Mouse (Mus musculus) midbrain, embryonic 12.5 days (tissue): Measurements from ENCODE around the gene Paxip1. TPM values are rescaled to one million over a fixed set of nuclear protein-coding genes. Genes with fewer than 3 reads are reported as not detected.

Source experiments
- ATAC-seq: fragments of 200-750 bp; cut with Nextera tagmentation; 2 replicates; pipeline ENCODE4 v1.8.0; 2017; ENCODE audit warnings: low read depth, moderate TSS enrichment, moderate library complexity; ENCODE audit not compliant: low FRiP score
- H3K27ac ChIP-seq: fragments of 300-500 bp; sonication (generic); replicated peaks from 2 replicates; pipeline ENCODE4 v1.5.1; 2016; ENCODE audit warnings: mild to moderate bottlenecking
- H3K27me3 ChIP-seq: fragments of 300-500 bp; sonication (generic); 2 replicates; pipeline ENCODE4 v1.6.1; 2016; ENCODE audit warnings: mild to moderate bottlenecking
- H3K36me3 ChIP-seq: fragments of 300-500 bp; sonication (generic); 2 replicates; pipeline ENCODE4 v1.6.1; 2016
- H3K4me1 ChIP-seq: fragments of 300-500 bp; sonication (generic); 2 replicates; pipeline ENCODE4 v1.6.1; 2016
- H3K4me2 ChIP-seq: fragments of 300-500 bp; sonication (generic); replicated peaks from 2 replicates; pipeline ENCODE4 v1.6.1; 2016; ENCODE audit warnings: mild to moderate bottlenecking, moderate library complexity
- H3K4me3 ChIP-seq: fragments of 300-500 bp; sonication (generic); 2 replicates; pipeline ENCODE4 v1.5.1; 2016; ENCODE audit warnings: mild to moderate bottlenecking
- H3K9ac ChIP-seq: fragments of 300-500 bp; sonication (generic); replicated peaks from 2 replicates; pipeline ENCODE4 v1.6.1; 2016; ENCODE audit warnings: mild to moderate bottlenecking, moderate library complexity
- H3K9me3 ChIP-seq: fragments of 300-500 bp; sonication (generic); 2 replicates; pipeline ENCODE4 v1.6.1; 2016; ENCODE audit warnings: mild to moderate bottlenecking
- WGBS: fragments of 180-500 bp; shearing (Covaris S2); methylation state at CpG from one replicate; pipeline ENCODE4 v1.1.7; 2016; 5-methylcytosine and 5-hydroxymethylcytosine counted together
- polyA plus RNA-seq: library from polyadenylated mRNA; unstranded; fragments of >200 nt; fragmentation: Nextera tagmentation; extraction: Ambion mirVana; gene quantifications from 2 replicates; pipeline ENCODE4 v1.2.1, GENCODE M21; 2016

The Paxip1 gene
- polyA plus RNA-seq, 1 experiment from 2014 or later = 42.2 TPM

DNA sequence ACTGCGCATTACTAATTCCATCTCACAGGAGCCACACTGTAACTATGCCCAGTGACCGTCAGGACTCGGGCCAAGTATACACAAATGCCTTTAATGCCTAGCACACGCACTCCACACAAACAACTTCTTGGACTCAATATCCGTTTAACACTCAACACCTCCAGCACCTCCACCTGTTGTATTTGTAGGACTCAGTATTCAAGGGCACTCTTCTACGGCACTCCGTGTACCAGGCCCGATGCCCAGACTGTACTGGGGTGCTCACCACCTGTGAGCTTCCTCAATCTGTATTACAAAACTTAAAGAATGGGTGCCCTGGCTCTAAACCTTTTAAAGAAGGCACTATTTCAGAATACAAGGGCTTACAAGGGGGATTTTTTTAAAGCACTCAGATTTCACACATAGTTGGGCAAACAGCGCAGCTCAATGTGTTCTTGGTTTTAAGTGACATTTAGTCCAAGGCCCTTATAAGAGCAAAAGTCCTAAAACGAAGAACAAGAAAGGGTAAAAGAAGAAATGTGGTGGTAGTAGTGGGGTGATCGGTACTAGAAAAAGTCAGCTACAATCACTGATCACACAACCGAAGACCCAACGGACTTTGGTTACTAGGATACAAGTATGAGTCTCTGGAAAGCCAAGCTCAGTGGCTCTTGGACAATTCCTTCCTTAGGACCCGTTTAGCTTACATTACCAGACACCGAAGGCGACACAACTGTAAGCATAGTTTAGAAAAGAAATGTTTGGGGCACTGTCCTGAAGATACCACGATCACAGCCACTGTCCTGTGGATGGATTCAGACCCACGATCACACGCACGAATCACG lies 1.2 kb downstream of the Paxip1 start:
- ATAC-seq = no peak
- Histone ChIP-seq H3K36me3 (peaks cover 36% of the 10 kb centered on the region), H3K4me1 (peaks cover 23% of the 10 kb centered on the region), H3K27me3 (no peaks in the 10 kb centered on the region), H3K27ac (peak overlapping the region; percentile 93; the same call in 1 of the 2 replicates), H3K4me3 (peak overlapping the region; percentile 82), H3K9me3 (no peaks in the 10 kb centered on the region), H3K4me2 (peak overlapping the region; percentile 72), H3K9ac (peak overlapping the region; percentile 87)
- WGBS = 32% methylated on average over 21 of the region's 21 CpGs

DNA sequence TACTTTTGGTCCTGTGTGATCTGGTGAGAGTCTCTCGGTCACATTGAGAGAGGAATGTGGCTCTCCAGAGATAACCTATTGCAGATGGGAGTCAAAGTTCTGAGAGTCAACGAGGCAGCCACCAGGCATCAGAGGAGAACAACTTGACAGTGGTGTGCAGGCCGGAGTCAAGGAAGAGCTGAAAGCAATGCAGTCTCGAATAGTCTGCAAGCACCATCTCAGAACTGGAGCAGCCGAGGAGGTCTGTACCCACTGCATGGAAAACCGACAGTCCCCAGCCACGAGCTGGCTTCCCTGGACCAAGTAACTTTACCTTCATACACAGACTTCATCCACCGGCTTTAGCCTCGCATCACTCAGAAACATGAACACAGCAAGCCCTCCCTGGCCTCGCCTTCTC lies 1.9 kb downstream of the Paxip1 start:
- H3K27ac ChIP-seq = 0 out of 2 replicates have a peak overlapping the region, but pooled peaks have one; percentile 4
- 79% methylated on average over 10 of the region's 10 CpGs for WGBS
- H3K4me2 ChIP-seq = peak overlapping the region; percentile 72
- H3K27me3 ChIP-seq = no peaks in the 10 kb centered on the region
- H3K4me3 ChIP-seq = peak overlapping the region; percentile 82
- H3K4me1 ChIP-seq = peaks cover 23% of the 10 kb centered on the region
- H3K36me3 ChIP-seq = peaks cover 43% of the 10 kb centered on the region
- no peak for ATAC-seq
- H3K9ac ChIP-seq = peak overlapping the region; percentile 87
- H3K9me3 ChIP-seq = no peaks in the 10 kb centered on the region

DNA sequence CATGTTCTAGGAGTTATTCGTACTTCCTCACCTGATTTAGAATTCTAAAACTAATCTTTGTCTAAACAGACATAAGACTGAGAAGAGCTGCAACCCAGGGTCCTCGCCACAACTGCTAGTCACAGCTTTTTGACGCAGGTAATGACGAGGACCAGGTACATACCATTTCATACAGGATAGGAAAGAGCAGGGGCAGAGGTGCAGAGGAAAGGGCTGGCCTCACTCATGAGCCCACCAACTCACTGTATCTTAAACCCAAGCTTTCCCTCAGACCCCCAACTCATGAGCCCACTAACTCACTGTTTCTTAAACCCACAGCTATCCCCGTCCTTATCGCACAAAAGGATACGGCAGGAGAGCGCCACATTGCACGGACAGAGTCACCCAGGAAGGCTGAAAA lies 8.1 kb downstream of the Paxip1 start:
- Histone ChIP-seq H3K4me3 (no peak overlapping the region), H3K27ac (no peak overlapping the region), H3K36me3 (peaks cover 88% of the 10 kb centered on the region), H3K4me2 (no peak overlapping the region), H3K9me3 (no peaks in the 10 kb centered on the region), H3K4me1 (no peaks in the 10 kb centered on the region), H3K9ac (no peak overlapping the region), H3K27me3 (no peaks in the 10 kb centered on the region)
- WGBS = 93% methylated on average over 9 of the region's 9 CpGs
- no peak for ATAC-seq

DNA sequence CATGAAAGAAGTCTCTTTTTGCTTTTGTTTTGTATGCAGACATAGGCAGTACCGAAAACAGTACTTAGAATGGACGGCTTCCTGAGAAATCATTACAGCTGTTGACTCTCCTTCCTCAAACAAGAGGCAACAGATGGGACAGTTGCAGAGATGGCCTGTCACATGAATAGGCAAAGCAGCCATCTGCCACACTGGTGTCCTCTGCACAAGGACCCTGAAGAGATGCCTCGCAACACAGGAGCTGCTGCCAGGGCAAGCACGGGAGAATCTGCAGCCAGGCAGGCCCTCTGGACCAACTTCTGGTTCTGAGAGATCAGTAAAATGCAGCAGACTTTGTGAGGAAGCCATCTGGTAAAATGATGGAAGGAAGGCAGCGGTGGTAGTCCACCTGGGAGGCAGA lies 23.5 kb downstream of the Paxip1 start:
- Histone ChIP-seq H3K36me3 (peaks cover 91% of the 10 kb centered on the region), H3K27me3 (no peaks in the 10 kb centered on the region), H3K9me3 (no peaks in the 10 kb centered on the region), H3K9ac (no peak overlapping the region), H3K4me3 (no peak overlapping the region), H3K27ac (peak overlapping the region; percentile 40), H3K4me1 (peaks cover 2% of the 10 kb centered on the region; the same call in 1 of the 2 replicates), H3K4me2 (no peak overlapping the region)
- 67% methylated on average over 5 of the region's 5 CpGs for WGBS
- ATAC-seq = no peak

GRCm38 (mm10) chr5:27765780-27766179 lies 25.7 kb downstream of the Paxip1 start:
- ATAC-seq = no peak
- H3K9ac ChIP-seq = no peak overlapping the region
- peaks cover 2% of the 10 kb centered on the region; the same call in 1 of the 2 replicates for H3K4me1 ChIP-seq
- H3K36me3 ChIP-seq = peaks cover 91% of the 10 kb centered on the region
- H3K4me2 ChIP-seq = no peak overlapping the region
- 67% methylated on average over 4 of the region's 4 CpGs for WGBS
- no peaks in the 10 kb centered on the region for H3K9me3 ChIP-seq
- no peak overlapping the region; the same call in 1 of the 2 replicates for H3K27ac ChIP-seq
- no peaks in the 10 kb centered on the region for H3K27me3 ChIP-seq
- H3K4me3 ChIP-seq = no peak overlapping the region

GRCm38 (mm10) chr5:27744944-27745343 lies 46.5 kb downstream of the Paxip1 start:
- no peaks in the 10 kb centered on the region for H3K27me3 ChIP-seq
- H3K4me3 ChIP-seq = no peak overlapping the region
- H3K36me3 ChIP-seq = peaks cover 68% of the 10 kb centered on the region
- no peak for ATAC-seq
- no peak overlapping the region for H3K9ac ChIP-seq
- no peak overlapping the region for H3K4me2 ChIP-seq
- H3K4me1 ChIP-seq = no peaks in the 10 kb centered on the region
- WGBS = 96% methylated on average over 1 of the region's 1 CpGs
- no peak overlapping the region for H3K27ac ChIP-seq
- no peaks in the 10 kb centered on the region for H3K9me3 ChIP-seq

DNA sequence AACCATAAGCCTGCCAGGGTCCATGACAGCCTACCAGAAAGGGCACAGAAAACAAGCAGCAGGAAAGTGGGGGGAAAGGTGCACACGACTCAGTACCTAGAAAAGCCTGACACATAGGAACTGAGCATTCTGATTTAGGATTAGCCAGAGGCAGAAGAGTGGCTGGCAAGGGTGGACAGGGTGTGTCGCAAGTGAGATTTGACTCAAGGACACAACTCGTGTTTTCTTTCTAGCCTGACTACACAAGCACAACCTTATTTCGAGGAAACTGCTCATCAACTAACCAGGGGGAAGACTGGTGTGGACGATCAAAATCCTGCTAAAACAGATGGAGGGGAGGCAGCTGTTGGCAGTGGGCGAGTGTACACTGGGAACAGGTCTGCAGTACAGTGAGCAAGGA lies 52.3 kb downstream of the Paxip1 start:
- H3K4me1 ChIP-seq = no peaks in the 10 kb centered on the region
- no peak overlapping the region for H3K4me3 ChIP-seq
- no peaks in the 10 kb centered on the region for H3K27me3 ChIP-seq
- H3K9ac ChIP-seq = no peak overlapping the region
- no peak for ATAC-seq
- 87% methylated on average over 6 of the region's 6 CpGs for WGBS
- H3K9me3 ChIP-seq = no peaks in the 10 kb centered on the region
- H3K36me3 ChIP-seq = peaks cover 36% of the 10 kb centered on the region
- no peak overlapping the region for H3K4me2 ChIP-seq
- no peak overlapping the region for H3K27ac ChIP-seq

DNA sequence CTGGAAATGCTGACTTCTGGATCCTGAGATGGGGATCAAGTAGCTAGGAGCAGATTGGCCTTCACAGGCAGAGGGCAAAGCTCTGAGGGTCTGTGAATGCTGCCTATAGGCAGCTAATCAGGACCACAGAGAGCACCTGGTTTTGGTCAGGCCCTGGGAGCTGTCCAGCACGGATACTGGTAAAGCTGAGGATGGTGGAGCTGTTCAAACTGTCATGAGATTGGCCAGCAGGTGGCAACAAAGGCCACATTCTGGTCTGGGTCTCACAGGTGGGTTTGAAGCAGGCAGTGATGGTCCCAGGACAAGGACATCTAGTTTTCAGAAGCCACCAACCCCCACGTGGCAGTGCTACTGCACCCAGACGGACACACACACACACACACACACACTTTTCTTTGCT lies 54.3 kb downstream of the Paxip1 start:
- Histone ChIP-seq H3K4me2 (no peak overlapping the region), H3K9ac (no peak overlapping the region), H3K27ac (no peak overlapping the region), H3K4me3 (no peak overlapping the region), H3K9me3 (no peaks in the 10 kb centered on the region), H3K27me3 (no peaks in the 10 kb centered on the region), H3K4me1 (no peaks in the 10 kb centered on the region), H3K36me3 (peaks cover 16% of the 10 kb centered on the region)
- WGBS = 10% methylated on average over 3 of the region's 3 CpGs
- no peak for ATAC-seq

DNA sequence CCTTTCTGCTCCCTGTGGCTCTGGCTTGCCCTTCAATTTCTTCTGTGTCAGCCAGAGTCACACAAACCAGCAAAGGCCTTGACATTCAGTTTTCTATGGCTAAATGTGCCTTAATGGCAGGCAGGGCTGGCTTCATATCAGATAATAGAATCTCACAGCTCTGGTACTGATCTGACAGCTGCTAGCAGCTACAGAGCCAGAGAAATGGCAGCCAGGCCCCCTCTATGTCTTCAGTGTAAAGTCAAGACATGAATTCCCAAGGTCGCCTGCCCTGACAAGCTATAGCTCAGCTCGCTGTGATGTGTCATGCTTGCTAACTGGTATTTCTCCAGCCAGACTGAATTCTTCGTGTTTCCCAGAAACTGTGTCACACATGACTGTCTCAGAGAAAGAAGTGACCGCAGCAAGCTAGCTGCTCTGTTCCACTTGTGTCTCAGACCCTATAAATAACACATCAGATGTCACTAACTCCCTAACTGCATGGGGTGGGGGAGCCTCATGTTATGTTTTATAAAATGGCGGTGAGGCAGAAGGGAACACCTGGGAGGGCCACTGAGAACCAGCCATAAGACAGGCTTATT lies 59.1 kb downstream of the Paxip1 start:
- ATAC-seq = no peak
- Histone ChIP-seq H3K27me3 (no peaks in the 10 kb centered on the region), H3K9me3 (no peaks in the 10 kb centered on the region), H3K9ac (no peak overlapping the region), H3K36me3 (0 out of 2 replicates have a peak, but pooled peaks cover 3% of the 10 kb centered on the region), H3K4me3 (no peak overlapping the region), H3K4me2 (no peak overlapping the region), H3K27ac (peak overlapping the region; percentile 25; the same call in 1 of the 2 replicates), H3K4me1 (no peaks in the 10 kb centered on the region)
- WGBS = 76% methylated on average over 5 of the region's 5 CpGs

DNA sequence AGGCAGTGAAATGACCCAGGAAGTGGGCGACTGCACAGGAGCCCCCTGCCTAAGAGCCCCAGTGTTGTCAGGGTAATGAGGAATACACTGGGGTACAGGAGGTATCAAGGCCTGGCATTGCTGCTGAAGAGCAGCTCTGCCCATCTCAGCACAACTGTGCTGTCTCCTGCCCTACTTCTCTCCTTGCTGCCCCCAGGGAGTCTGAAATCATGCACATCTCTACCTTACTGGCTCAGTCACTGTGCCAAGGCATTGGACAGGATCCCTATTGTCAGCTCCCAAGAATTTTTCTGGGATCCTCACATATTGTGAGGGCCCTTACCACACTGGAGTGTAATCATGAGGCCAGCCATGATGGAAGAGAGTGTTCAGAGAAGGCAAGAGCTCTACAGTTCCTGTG lies 60.1 kb downstream of the Paxip1 start:
- H3K27ac ChIP-seq = no peak overlapping the region
- H3K4me1 ChIP-seq = no peaks in the 10 kb centered on the region
- 0 out of 2 replicates have a peak, but pooled peaks cover 3% of the 10 kb centered on the region for H3K36me3 ChIP-seq
- H3K4me3 ChIP-seq = no peak overlapping the region
- H3K27me3 ChIP-seq = no peaks in the 10 kb centered on the region
- 83% methylated on average over 1 of the region's 1 CpGs for WGBS
- H3K9ac ChIP-seq = no peak overlapping the region
- no peak overlapping the region for H3K4me2 ChIP-seq
- no peaks in the 10 kb centered on the region for H3K9me3 ChIP-seq
- no peak for ATAC-seq

DNA sequence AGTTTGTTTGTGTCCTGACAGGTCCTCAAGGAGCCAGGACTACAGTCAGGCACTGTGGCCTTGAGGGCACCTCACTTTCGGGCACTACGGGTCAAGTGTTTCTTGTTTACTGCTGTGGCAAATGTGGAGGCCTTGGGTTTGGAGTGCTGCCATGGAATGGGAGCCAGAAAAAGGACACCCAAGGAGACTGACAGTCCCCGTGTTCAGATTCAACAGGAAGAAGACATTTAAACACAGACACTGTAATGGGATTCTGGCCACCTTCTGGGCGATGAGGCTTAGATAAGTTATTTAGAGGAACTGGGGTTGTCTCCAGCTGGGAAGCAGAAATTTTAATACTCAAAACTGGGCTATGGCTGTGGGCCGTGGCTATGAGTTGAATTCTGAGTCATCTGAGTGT lies 60.8 kb downstream of the Paxip1 start:
- no peaks in the 10 kb centered on the region for H3K27me3 ChIP-seq
- no peak overlapping the region for H3K9ac ChIP-seq
- 86% methylated on average over 5 of the region's 5 CpGs for WGBS
- ATAC-seq = no peak
- no peak overlapping the region for H3K27ac ChIP-seq
- no peak overlapping the region for H3K4me2 ChIP-seq
- 0 out of 2 replicates have a peak, but pooled peaks cover 3% of the 10 kb centered on the region for H3K36me3 ChIP-seq
- H3K4me3 ChIP-seq = no peak overlapping the region
- H3K4me1 ChIP-seq = no peaks in the 10 kb centered on the region
- H3K9me3 ChIP-seq = no peaks in the 10 kb centered on the region

- WGBS = 31% methylated on average over 2 of the region's 2 CpGs
- no peaks in the 10 kb centered on the region for H3K27me3 ChIP-seq
- H3K36me3 ChIP-seq = 0 out of 2 replicates have a peak, but pooled peaks cover 3% of the 10 kb centered on the region
- H3K9me3 ChIP-seq = no peaks in the 10 kb centered on the region
- ATAC-seq = no peak
- H3K4me2 ChIP-seq = no peak overlapping the region
- no peak overlapping the region for H3K9ac ChIP-seq
- no peaks in the 10 kb centered on the region for H3K4me1 ChIP-seq
- no peak overlapping the region for H3K27ac ChIP-seq
- no peak overlapping the region for H3K4me3 ChIP-seq
Observed at GRCm38 (mm10) chr5:27724460-27724859, 67.0 kb downstream of the Paxip1 start.
